Mouse (Mus musculus) forebrain, embryonic 15.5 days (tissue): ENCODE results near the gene Srgn. TPM values are rescaled to one million over a fixed set of nuclear protein-coding genes. Genes with fewer than 3 reads are reported as not detected.
"Not testable (repeated sequence)": the region's sequence is repeated elsewhere in the genome, so short reads cannot be mapped to it uniquely, and the experiment has no call there.

Experiments used
- ATAC-seq: fragments of 200-750 bp; cut with Nextera tagmentation; replicated peaks from 2 replicates; pipeline ENCODE4 v1.8.0; 2017; ENCODE audit warnings: mild to moderate bottlenecking, moderate TSS enrichment, moderate library complexity
- H3K27ac ChIP-seq: fragments of 300-500 bp; sonication (generic); replicated peaks from 2 replicates; pipeline ENCODE4 v1.5.1; 2015; ENCODE audit warnings: mild to moderate bottlenecking, inconsistent platforms
- H3K27me3 ChIP-seq: fragments of 300-500 bp; sonication (generic); 2 replicates; pipeline ENCODE4 v1.6.1; 2015; ENCODE audit warnings: inconsistent platforms
- H3K36me3 ChIP-seq: fragments of 300-500 bp; sonication (generic); 2 replicates; pipeline ENCODE4 v1.6.1; 2015; ENCODE audit warnings: mild to moderate bottlenecking, inconsistent platforms
- H3K4me1 ChIP-seq: fragments of 300-500 bp; sonication (generic); 2 replicates; pipeline ENCODE4 v1.6.1; 2015; ENCODE audit warnings: inconsistent platforms
- H3K4me2 ChIP-seq: fragments of 300-500 bp; sonication (generic); replicated peaks from 2 replicates; pipeline ENCODE4 v1.6.1; 2015; ENCODE audit warnings: mild to moderate bottlenecking, inconsistent platforms
- H3K4me3 ChIP-seq: fragments of 300-500 bp; sonication (generic); 2 replicates; pipeline ENCODE4 v1.5.1; 2015; ENCODE audit warnings: mild to moderate bottlenecking, inconsistent platforms
- H3K9ac ChIP-seq: fragments of 300-500 bp; sonication (generic); replicated peaks from 2 replicates; pipeline ENCODE4 v1.6.1; 2015; ENCODE audit warnings: mild to moderate bottlenecking, inconsistent platforms
- H3K9me3 ChIP-seq: fragments of 300-500 bp; sonication (generic); 2 replicates; pipeline ENCODE4 v1.6.1; 2016; ENCODE audit warnings: inconsistent platforms
- WGBS: fragments of 180-500 bp; shearing (Covaris S2); methylation state at CpG from one replicate; pipeline ENCODE4 v1.1.7; 2015; ENCODE audit warnings: mixed read lengths; 5-methylcytosine and 5-hydroxymethylcytosine counted together
- polyA plus RNA-seq: library from polyadenylated mRNA; unstranded; fragments of >200 nt; fragmentation: Nextera tagmentation; extraction: Ambion mirVana; gene quantifications from 2 replicates; pipeline ENCODE4 v1.2.1, GENCODE M21; 2015

Gene Srgn
- polyA plus RNA-seq, 1 experiment from 2014 or later: 5.5 TPM

GRCm38 (mm10) chr10:62469736-62470135 is 57.5 kb downstream of the Srgn start:
- peaks cover 2% of the 10 kb centered on the region; the same call in 1 of the 2 replicates for H3K36me3 ChIP-seq
- no peaks in the 10 kb centered on the region for H3K9me3 ChIP-seq
- H3K27me3 ChIP-seq: no peaks in the 10 kb centered on the region
- no peak overlapping the region for H3K4me2 ChIP-seq
- no peak overlapping the region for H3K27ac ChIP-seq
- H3K9ac ChIP-seq: no peak overlapping the region
- no peak for ATAC-seq
- no peak overlapping the region for H3K4me3 ChIP-seq
- 92% methylated on average over 4 of the region's 4 CpGs for WGBS
- H3K4me1 ChIP-seq: peaks cover 3% of the 10 kb centered on the region; the same call in 1 of the 2 replicates

GRCm38 (mm10) chr10:62461321-62461720 is 65.9 kb downstream of the Srgn start:
- Histone ChIP-seq H3K9ac (no peak overlapping the region), H3K27ac (no peak overlapping the region), H3K36me3 (peaks cover 49% of the 10 kb centered on the region), H3K4me1 (no peaks in the 10 kb centered on the region), H3K4me2 (no peak overlapping the region), H3K27me3 (no peaks in the 10 kb centered on the region), H3K9me3 (no peaks in the 10 kb centered on the region), H3K4me3 (no peak overlapping the region)
- ATAC-seq: no peak

- 75% methylated on average over 11 of the region's 11 CpGs for WGBS
- not testable (repeated sequence) for H3K9ac ChIP-seq, ATAC-seq, H3K4me2 ChIP-seq, H3K9me3 ChIP-seq, H3K27me3 ChIP-seq, H3K4me3 ChIP-seq, H3K27ac ChIP-seq
- Histone ChIP-seq H3K4me1 (peaks cover 17% of the 10 kb centered on the region), H3K36me3 (peaks cover 22% of the 10 kb centered on the region)
Observed at GRCm38 (mm10) chr10:62452001-62452400, 75.2 kb downstream of the Srgn start.

GRCm38 (mm10) chr10:62450280-62450640 is 77.0 kb downstream of the Srgn start:
- H3K4me3 ChIP-seq: peak overlapping the region; percentile 85
- WGBS: 36% methylated on average over 18 of the region's 18 CpGs
- H3K9me3 ChIP-seq: no peaks in the 10 kb centered on the region
- H3K9ac ChIP-seq: peak overlapping the region; percentile 96
- ATAC-seq: no peak; the same call in 1 of the 2 replicates
- peaks cover 17% of the 10 kb centered on the region for H3K4me1 ChIP-seq
- H3K4me2 ChIP-seq: peak overlapping the region; percentile 77
- no peaks in the 10 kb centered on the region for H3K27me3 ChIP-seq
- H3K27ac ChIP-seq: peak overlapping the region; percentile 95
- peaks cover 24% of the 10 kb centered on the region for H3K36me3 ChIP-seq

GRCm38 (mm10) chr10:62449364-62450279 is 77.6 kb downstream of the Srgn start, which contains the start of the genes 4930507D05Rik and Supv3l1:
TSS of gene 4930507D05Rik (plus strand) at chr10:62449489.
TSS of gene Supv3l1 (minus strand) at chr10:62449738.
- H3K9ac ChIP-seq: peak within 1 kb of the TSS; percentile 96
- peak within 1 kb of the TSS; percentile 77 for H3K4me2 ChIP-seq
- H3K4me3 ChIP-seq: peak within 1 kb of the TSS; percentile 85
- no peaks in the 10 kb centered on the region for H3K9me3 ChIP-seq
- peaks cover 25% of the 10 kb centered on the region for H3K36me3 ChIP-seq
- H3K27me3 ChIP-seq: no peaks in the 10 kb centered on the region
- H3K27ac ChIP-seq: peak within 1 kb of the TSS; percentile 95
- ATAC-seq: peak; percentile 96
- H3K4me1 ChIP-seq: peaks cover 17% of the 10 kb centered on the region
- under 1% methylated on average over 73 of the region's 73 CpGs for WGBS

Other genes with a start within 250 kb of the Srgn start
- 78.9 and 86.2 TPM in 2 replicates for gene Hk1, start 147.5 kb downstream of the Srgn start, polyA plus RNA-seq
- 0.24 and 0.36 TPM in 2 replicates for gene Hkdc1, start 105.0 kb downstream of the Srgn start, polyA plus RNA-seq
- 1.0 and 1.1 TPM in 2 replicates for gene 4930507D05Rik, start 78.0 kb downstream of the Srgn start, polyA plus RNA-seq
- 21.3 and 23.5 TPM in 2 replicates for gene Supv3l1, start 77.7 kb downstream of the Srgn start, polyA plus RNA-seq
- gene Vps26a, start 40.6 kb downstream of the Srgn start, polyA plus RNA-seq: 76.1 and 78.8 TPM in 2 replicates
- 69.3 and 76.0 TPM in 2 replicates for gene Kif1bp, start 51.0 kb upstream of the Srgn start, polyA plus RNA-seq
- 19.0 and 21.6 TPM in 2 replicates for gene Ddx21, start 74.8 kb upstream of the Srgn start, polyA plus RNA-seq
- 107 and 108 TPM in 2 replicates for gene Ddx50, start 123.8 kb upstream of the Srgn start, polyA plus RNA-seq
- gene Stox1, start 198.7 kb upstream of the Srgn start, polyA plus RNA-seq: 2.3 and 2.5 TPM in 2 replicates